Mouse (Mus musculus): ENCODE data around the gene Six4.

GRCm38 (mm10) chr12:73060805-73061410 lies 52.3 kb downstream of the Six4 start:
- TF ChIP-seq CTCF (IDR thresholded peaks at IDR 0.05; ENCODE audit: control insufficient read depth, insufficient read depth, low read length) (no peak), POLR2A (IDR thresholded peaks at IDR 0.05; ENCODE audit: borderline replicate concordance, control insufficient read depth, low read depth, low read length) (no peak)
